Mouse (Mus musculus) cerebellum, postnatal 4 days (tissue): Measurements from ENCODE around the gene Rhox3h.
"Not testable (repeated sequence)": the region's sequence is repeated elsewhere in the genome, so short reads cannot be mapped to it uniquely, and the experiment has no call there.

Experiments
- DNase-seq, 2 experiments: peaks; one replicate each; pipeline ENCODE4 v3.0.0; 2022; ENCODE audit warnings: low spot score in 2 of 2, mixed read lengths in 1 of 2

Gene Rhox3h

GRCm38 (mm10) chrX:37668664-37669063 lies at the start of gene Rhox3h:
Rhox3h (minus strand) TSS chrX:37668764.
- not testable (repeated sequence) for DNase-seq

GRCm38 (mm10) chrX:37701821-37702387 lies 33.3 kb upstream of the Rhox3h start:
- DNase-seq: no peak

GRCm38 (mm10) chrX:37692261-37692660 lies 23.7 kb upstream of the Rhox3h start:
- no peak for DNase-seq

- no peak for DNase-seq
Observed at GRCm38 (mm10) chrX:37683031-37683715, 14.6 kb upstream of the Rhox3h start.

- not testable (repeated sequence) for DNase-seq
Observed at GRCm38 (mm10) chrX:37673177-37673576, 4.6 kb upstream of the Rhox3h start, which contains the start of gene Rhox2h. Rhox2h (minus strand) TSS chrX:37673277.

- DNase-seq: not testable (repeated sequence)
Observed at GRCm38 (mm10) chrX:37651227-37651626, 17.3 kb downstream of the Rhox3h start, which contains the start of gene Rhox4g. Rhox4g (minus strand) TSS chrX:37651327.

GRCm38 (mm10) chrX:37643370-37643769 lies 25.2 kb downstream of the Rhox3h start, which contains the start of gene Rhox2g:
Rhox2g (minus strand) TSS chrX:37643470.
- not testable (repeated sequence) for DNase-seq

GRCm38 (mm10) chrX:37628512-37628911 lies 40.1 kb downstream of the Rhox3h start, which contains the start of gene Rhox3g:
Rhox3g (minus strand) TSS chrX:37628612.
- DNase-seq: not testable (repeated sequence)
